Mouse (Mus musculus): ENCODE results near the gene Rdh16.
A peak's percentile ranks its signal among the peaks of the same experiment; 100 is the strongest.

DNA sequence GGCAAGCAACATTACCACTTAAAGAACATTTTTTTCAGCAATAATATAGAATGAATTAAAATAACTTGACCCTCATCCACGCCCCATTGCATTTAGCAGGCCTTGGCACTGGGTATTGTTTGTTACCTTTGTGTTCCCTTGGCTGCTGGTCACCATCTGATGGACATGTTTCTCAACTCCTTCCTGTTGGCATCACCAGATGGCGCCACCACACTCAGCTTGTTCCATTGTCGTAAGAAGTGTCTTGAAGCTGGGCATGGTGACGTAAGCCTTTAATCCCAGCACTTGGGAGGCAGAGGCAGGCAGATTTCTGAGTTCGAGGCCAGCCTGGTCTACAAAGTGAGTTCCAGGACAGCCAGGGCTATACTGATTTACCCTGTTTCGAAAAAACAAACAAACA is 24.4 kb downstream of the Rdh16 start:
- TF ChIP-seq CTCF (IDR thresholded peaks at IDR 0.05; ENCODE audit: low read depth) = peak; percentile 66
- TF ChIP-seq EP300 (optimal IDR thresholded peaks at IDR 0.05) = no peak
